Mouse (Mus musculus): ENCODE measurements around the gene Galc.

Gene Galc

DNA sequence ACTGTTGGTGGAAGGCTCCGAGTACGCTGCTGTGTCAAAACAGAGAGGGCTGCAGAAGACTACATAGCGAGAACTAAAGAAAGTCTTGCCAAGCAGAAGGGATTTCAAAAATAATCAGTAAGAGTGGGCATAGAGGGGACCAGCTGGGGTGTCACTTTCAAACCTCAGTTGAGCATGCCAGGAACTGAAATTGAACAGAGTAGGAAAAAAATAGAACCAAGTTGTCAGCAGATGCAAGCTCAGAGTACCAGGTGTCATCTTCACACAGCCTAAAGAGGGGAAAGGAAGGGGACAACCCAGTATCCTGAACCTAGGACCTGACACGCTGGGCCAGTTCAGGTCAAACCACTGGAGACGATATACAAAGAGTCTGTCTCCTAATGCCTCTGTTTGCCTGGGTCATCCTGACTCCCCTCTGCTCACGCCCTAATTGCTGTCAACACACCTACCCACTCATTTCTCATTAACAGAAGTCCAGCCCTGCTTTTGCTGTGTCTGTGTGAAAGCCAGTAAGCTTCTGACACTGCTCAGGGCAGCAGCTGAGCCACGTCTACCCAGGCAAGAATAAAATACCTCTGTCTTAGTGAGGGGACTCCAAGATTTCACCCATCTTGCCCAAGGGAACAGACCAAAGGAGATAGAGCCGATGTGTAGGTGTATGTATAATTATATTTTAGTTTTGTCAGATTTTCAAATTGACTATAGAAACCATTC is 71.9 kb downstream of the Galc start:
- DNase-seq (ENCODE audit: low read depth, low spot score): no peak

DNA sequence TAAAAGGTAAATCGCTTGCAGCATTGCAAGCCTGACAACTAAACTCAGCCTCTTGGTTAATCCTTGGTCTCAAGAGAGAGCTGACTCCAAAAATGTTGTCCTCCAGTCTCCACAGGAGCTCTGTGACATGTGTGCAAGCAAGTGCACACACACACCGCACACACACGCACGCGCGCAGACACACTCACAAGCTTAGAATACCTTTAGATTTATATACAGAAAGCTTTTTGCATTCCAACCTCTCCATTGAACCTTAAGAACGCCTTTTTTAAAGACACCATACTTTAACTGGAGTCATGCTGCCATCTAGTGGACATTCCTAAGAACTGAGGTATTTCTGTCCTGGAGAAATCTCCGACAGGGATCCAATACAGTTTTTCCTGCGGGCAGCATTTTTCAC is 77.5 kb downstream of the Galc start:
- peak; percentile 58 for DNase-seq (ENCODE audit: low read depth, low spot score)

- DNase-seq (ENCODE audit: low read depth, low spot score): no peak
Observed at GRCm38 (mm10) chr12:98180807-98181206, 78.5 kb downstream of the Galc start.

DNA sequence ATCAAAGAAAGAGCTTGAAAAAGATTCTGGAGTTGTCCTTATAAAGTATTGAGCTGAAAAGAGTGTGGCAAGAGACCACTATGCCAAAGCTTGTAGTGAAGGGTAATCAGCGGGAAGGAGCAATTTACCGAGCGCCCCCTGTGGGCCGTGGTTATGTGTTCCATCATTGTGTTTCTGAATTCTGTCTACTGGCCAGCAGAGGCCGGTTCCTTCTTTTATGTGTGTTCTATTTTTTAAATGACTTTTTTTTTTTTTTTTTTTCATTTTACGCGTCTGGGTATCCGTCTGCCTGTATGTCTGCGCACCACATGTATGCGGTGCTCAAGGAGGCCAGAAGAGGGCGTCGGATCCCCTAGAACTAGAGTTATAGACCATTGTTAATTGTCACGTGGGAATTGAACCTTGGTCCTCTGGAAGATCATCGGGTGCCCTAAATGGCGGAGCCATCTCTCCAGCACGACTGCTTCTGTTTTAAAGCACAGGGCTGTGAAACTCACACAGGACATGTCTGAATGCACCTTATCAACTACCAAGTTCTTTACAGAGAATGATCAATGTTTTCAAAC is 78.9 kb downstream of the Galc start:
- no peak for DNase-seq (ENCODE audit: low read depth, low spot score)

- no peak for DNase-seq (ENCODE audit: low read depth, low spot score)
Observed at GRCm38 (mm10) chr12:98179496-98179895, 79.8 kb downstream of the Galc start.

- no peak for DNase-seq (ENCODE audit: low read depth, low spot score)
Observed at GRCm38 (mm10) chr12:98176632-98177031, 82.6 kb downstream of the Galc start.

DNA sequence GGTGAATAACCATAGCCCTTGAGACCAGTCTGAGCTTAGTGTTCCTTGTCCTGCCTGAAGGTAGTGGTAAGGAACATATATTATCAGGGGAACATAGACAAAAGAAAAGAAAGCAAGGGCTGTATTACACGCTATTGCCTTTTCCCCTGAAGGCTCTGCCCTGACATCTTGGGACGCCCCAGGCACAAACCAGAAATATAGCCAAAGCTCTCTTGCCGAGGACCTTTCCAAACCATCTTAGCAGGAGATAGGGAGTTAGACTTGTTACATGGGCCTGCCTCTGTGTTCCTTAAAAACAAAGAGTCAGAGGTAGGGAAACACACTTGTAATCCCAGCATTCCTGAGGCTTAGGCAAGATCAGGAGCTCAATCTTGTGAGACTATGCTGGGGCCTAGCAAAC is 97.4 kb downstream of the Galc start:
- DNase-seq (ENCODE audit: low read depth, low spot score): no peak

DNA sequence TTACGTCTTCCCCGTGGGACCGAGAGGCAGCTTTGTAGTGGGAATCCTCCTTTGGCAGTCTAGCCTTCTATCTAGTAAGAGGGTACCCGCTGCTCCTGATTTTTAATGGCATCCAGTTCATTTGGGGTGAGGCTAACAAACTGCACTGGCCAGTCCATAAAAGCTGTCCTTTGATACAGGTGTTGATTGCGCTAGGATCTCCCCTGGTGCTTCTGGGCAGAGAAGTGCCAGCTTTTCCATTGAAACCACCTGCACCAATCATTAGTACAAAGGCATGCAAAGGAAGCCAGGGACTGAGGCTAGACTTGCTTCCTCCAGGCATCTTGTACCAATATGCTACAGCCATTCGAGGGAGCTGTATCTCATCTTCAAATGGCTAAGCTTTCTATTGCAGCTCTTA is 98.4 kb downstream of the Galc start:
- DNase-seq (ENCODE audit: low read depth, low spot score): no peak
